Mouse (Mus musculus) stomach, embryonic 16.5 days (tissue): ENCODE results near the gene Fancf. TPM values are rescaled to one million over a fixed set of nuclear protein-coding genes. Genes with fewer than 3 reads are reported as not detected.

Experiments used
- ATAC-seq: fragments of 200-750 bp; cut with Nextera tagmentation; 2 replicates; pipeline ENCODE4 v1.8.0; 2017; ENCODE audit warnings: moderate number of reproducible peaks, moderate TSS enrichment; ENCODE audit not compliant: insufficient read depth, low FRiP score
- H3K27ac ChIP-seq: fragments of 300-500 bp; sonication (generic); 2 replicates; pipeline ENCODE4 v1.5.1; 2014; ENCODE audit warnings: low read length
- H3K27me3 ChIP-seq: fragments of 300-500 bp; sonication (generic); 2 replicates; pipeline ENCODE4 v1.6.1; 2014; ENCODE audit warnings: low read length, control low read depth, mixed read lengths; ENCODE audit not compliant: control insufficient read depth, insufficient read depth
- H3K36me3 ChIP-seq: fragments of 300-500 bp; sonication (generic); 2 replicates; pipeline ENCODE4 v1.6.1; 2014; ENCODE audit warnings: low read length; ENCODE audit not compliant: control insufficient read depth, insufficient read depth
- H3K4me1 ChIP-seq: fragments of 300-500 bp; sonication (generic); 2 replicates; pipeline ENCODE4 v1.6.1; 2014; ENCODE audit warnings: low read length, control low read depth, mixed read lengths; ENCODE audit not compliant: control insufficient read depth, insufficient read depth
- H3K4me2 ChIP-seq: fragments of 300-500 bp; sonication (generic); 2 replicates; pipeline ENCODE4 v1.6.1; 2014; ENCODE audit warnings: low read depth, low read length, mixed read lengths
- H3K4me3 ChIP-seq: fragments of 300-500 bp; sonication (generic); replicated peaks from 2 replicates; pipeline ENCODE4 v1.5.1; 2014; ENCODE audit warnings: mild to moderate bottlenecking, low read length
- H3K9ac ChIP-seq: fragments of 300-500 bp; sonication (generic); 2 replicates; pipeline ENCODE4 v1.6.1; 2014; ENCODE audit warnings: low read length
- H3K9me3 ChIP-seq: fragments of 300-500 bp; sonication (generic); replicated peaks from 2 replicates; pipeline ENCODE4 v1.6.1; 2016; ENCODE audit warnings: low read length, control low read depth; ENCODE audit not compliant: control insufficient read depth
- WGBS: fragments of 180-500 bp; shearing (Covaris S2); extraction: QIAGEN DNeasy Blood & Tissue Kit; methylation state at CpG from one replicate; pipeline ENCODE4 v1.1.7; 2014; 5-methylcytosine and 5-hydroxymethylcytosine counted together
- polyA plus RNA-seq: library from polyadenylated mRNA; unstranded; fragments of >200 nt; fragmentation: Nextera tagmentation; extraction: Ambion mirVana; gene quantifications from 2 replicates; pipeline ENCODE4 v1.2.1, GENCODE M21; 2015

The Fancf gene
- polyA plus RNA-seq, 1 experiment from 2014 or later: 1.6 TPM

- H3K36me3 ChIP-seq: no peaks in the 10 kb centered on the region
- no peak overlapping the region for H3K4me3 ChIP-seq
- no peaks in the 10 kb centered on the region for H3K4me1 ChIP-seq
- H3K9me3 ChIP-seq: no peaks in the 10 kb centered on the region
- 53% methylated on average over 1 of the region's 1 CpGs for WGBS
- H3K27me3 ChIP-seq: no peaks in the 10 kb centered on the region
- H3K9ac ChIP-seq: no peak overlapping the region
- ATAC-seq: no peak
- no peak overlapping the region for H3K27ac ChIP-seq
- no peak overlapping the region for H3K4me2 ChIP-seq
Measured at GRCm38 (mm10) chr7:51819891-51820290, 42.2 kb downstream of the Fancf start.

GRCm38 (mm10) chr7:51818251-51818974 lies 43.7 kb downstream of the Fancf start:
- H3K4me3 ChIP-seq: no peak overlapping the region
- 48% methylated on average over 3 of the region's 3 CpGs for WGBS
- H3K4me1 ChIP-seq: no peaks in the 10 kb centered on the region
- no peak overlapping the region for H3K9ac ChIP-seq
- H3K9me3 ChIP-seq: no peaks in the 10 kb centered on the region
- no peak for ATAC-seq
- no peak overlapping the region for H3K4me2 ChIP-seq
- no peak overlapping the region for H3K27ac ChIP-seq
- no peaks in the 10 kb centered on the region for H3K27me3 ChIP-seq
- H3K36me3 ChIP-seq: no peaks in the 10 kb centered on the region

- Histone ChIP-seq H3K9ac (no peak overlapping the region), H3K27ac (no peak overlapping the region), H3K27me3 (no peaks in the 10 kb centered on the region), H3K36me3 (no peaks in the 10 kb centered on the region), H3K9me3 (no peaks in the 10 kb centered on the region), H3K4me1 (no peaks in the 10 kb centered on the region), H3K4me2 (no peak overlapping the region), H3K4me3 (no peak overlapping the region)
- WGBS: 53% methylated on average over 3 of the region's 3 CpGs
- no peak for ATAC-seq
Measured at GRCm38 (mm10) chr7:51816283-51816839, 45.7 kb downstream of the Fancf start.

- H3K4me2 ChIP-seq: no peak overlapping the region
- no peaks in the 10 kb centered on the region for H3K36me3 ChIP-seq
- no peaks in the 10 kb centered on the region for H3K4me1 ChIP-seq
- H3K27ac ChIP-seq: no peak overlapping the region
- H3K27me3 ChIP-seq: no peaks in the 10 kb centered on the region
- no peak overlapping the region for H3K4me3 ChIP-seq
- H3K9me3 ChIP-seq: no peaks in the 10 kb centered on the region
- WGBS: 32% methylated on average over 4 of the region's 4 CpGs
- no peak overlapping the region for H3K9ac ChIP-seq
- ATAC-seq: no peak
Measured at GRCm38 (mm10) chr7:51815473-51816282, 46.4 kb downstream of the Fancf start.

Other genes with a start within 250 kb of the Fancf start
- 0.03 and 0.25 TPM in 2 replicates for gene Slc17a6, start 240.3 kb downstream of the Fancf start, polyA plus RNA-seq
- 10.2 and 11.2 TPM in 2 replicates for gene Gas2, start 252 bp downstream of the Fancf start, polyA plus RNA-seq
- 18.2 and 19.1 TPM in 2 replicates for gene Svip, start 143.8 kb upstream of the Fancf start, polyA plus RNA-seq
- gene 1700015G11Rik, start 153.5 kb upstream of the Fancf start, polyA plus RNA-seq: not detected in 2 replicates